ENCODE assay signal across 9 mouse cellular contexts in genomic region chr12:117842676-117843075, GRCm38 (mm10). TPM values are rescaled to one million over a fixed set of nuclear protein-coding genes. Genes with fewer than 3 reads are reported as not detected.
DNase-seq lines count a peak whose midpoint lies in the region; ATAC-seq and TF ChIP-seq lines count a peak whose summit lies in the region.
"Had no signal": no experiment of that assay in that cellular context is flagged by ENCODE, and none has a peak within 500 bp of the region (broad histone marks: within the 10 kb centered on the region; RNA-seq: fewer than 3 reads in every experiment).

No protein-coding gene starts in this region.

- TF ChIP-seq CTCF in bone marrow, adult 2 months (IDR thresholded peaks at IDR 0.05; ENCODE audit: control insufficient read depth, insufficient read depth, low read length): no peak

- no peak for TF ChIP-seq POLR2A in bone marrow, adult 2 months (IDR thresholded peaks at IDR 0.05; ENCODE audit: borderline replicate concordance, control insufficient read depth, low read depth, low read length)

- 77% methylated on average over 1 of the region's 1 CpGs for WGBS in intestine, embryonic 14.5 days
- 91% methylated on average over 1 of the region's 1 CpGs for WGBS in intestine, embryonic 15.5 days
- 36% methylated on average over 1 of the region's 1 CpGs for WGBS in bone marrow, adult 2 months
- whole genome bisulfite sequencing in liver, embryonic 15.5 days (ENCODE audit: insufficient replicate concordance): 65% methylated on average over 1 of the region's 1 CpGs

- no peak overlapping the region for H3K9ac ChIP-seq in intestine, embryonic 14.5 days (ENCODE audit: low read length)
- no peak overlapping the region for H3K9ac ChIP-seq in intestine, embryonic 15.5 days
- H3K9ac ChIP-seq in liver, embryonic 15.5 days: no peak overlapping the region

- peak overlapping the region; percentile 77 for H3K4me2 ChIP-seq in intestine, embryonic 14.5 days (ENCODE audit: low read length)
- H3K4me2 ChIP-seq in intestine, embryonic 15.5 days (replicated peaks): no peak overlapping the region
- H3K4me2 ChIP-seq in liver, embryonic 15.5 days: peak overlapping the region; percentile 90

- no peak for DNase-seq in intestine, embryonic 14.5 days (ENCODE audit: low spot score)
- DNase-seq in A20 (ENCODE audit: low read depth, low spot score) (peak; percentile 38), adipocyte (ENCODE audit: low spot score) (no peak)

- no peak for ATAC-seq in intestine, embryonic 14.5 days (replicated peaks; ENCODE audit: low FRiP score, low TSS enrichment, low read depth)
- no peak for ATAC-seq in intestine, embryonic 15.5 days
- no peak for ATAC-seq in liver, embryonic 15.5 days (ENCODE audit: insufficient read depth)
- ATAC-seq in megakaryocyte, adult 5-6 weeks (ENCODE audit: poor library complexity, severe bottlenecking): no peak

- H3K27me3 ChIP-seq in intestine, embryonic 14.5 days (replicated peaks; ENCODE audit: control insufficient read depth, insufficient read depth, low read length): no peaks in the 10 kb centered on the region
- H3K27me3 ChIP-seq in intestine, embryonic 15.5 days (replicated peaks): no peaks in the 10 kb centered on the region
- no peaks in the 10 kb centered on the region for H3K27me3 ChIP-seq in liver, embryonic 15.5 days

- peak overlapping the region; percentile 67; the same call in 1 of the 2 replicates for H3K4me3 ChIP-seq in intestine, embryonic 14.5 days (ENCODE audit: low read depth, low read length)
- H3K4me3 ChIP-seq in intestine, embryonic 15.5 days (replicated peaks): no peak overlapping the region
- peak overlapping the region; percentile 6 for H3K4me3 ChIP-seq in bone marrow, adult 2 months (replicated peaks; ENCODE audit: control insufficient read depth, low read depth, low read length)
- H3K4me3 ChIP-seq in liver, embryonic 15.5 days (replicated peaks): no peak overlapping the region

- H3K9me3 ChIP-seq in intestine, embryonic 14.5 days (ENCODE audit: control insufficient read depth, low read length): no peaks in the 10 kb centered on the region
- H3K9me3 ChIP-seq in intestine, embryonic 15.5 days: no peaks in the 10 kb centered on the region
- H3K9me3 ChIP-seq in liver, embryonic 15.5 days (replicated peaks): no peaks in the 10 kb centered on the region
- H3K9me3 ChIP-seq: midbrain, embryonic 12.5 days had no signal

- H3K27ac ChIP-seq in intestine, embryonic 14.5 days (ENCODE audit: low read depth): no peak overlapping the region
- no peak overlapping the region for H3K27ac ChIP-seq in intestine, embryonic 15.5 days
- no peak overlapping the region for H3K27ac ChIP-seq in bone marrow, adult 2 months (ENCODE audit: control insufficient read depth, insufficient read depth, low read depth, low read length, poor library complexity)
- no peak overlapping the region for H3K27ac ChIP-seq in liver, embryonic 15.5 days (replicated peaks)
- H3K27ac ChIP-seq: heart, adult 2 months had no signal

- H3K36me3 ChIP-seq in intestine, embryonic 14.5 days (ENCODE audit: control insufficient read depth, insufficient read depth, low read length): no peaks in the 10 kb centered on the region
- no peaks in the 10 kb centered on the region for H3K36me3 ChIP-seq in intestine, embryonic 15.5 days
- H3K36me3 ChIP-seq in liver, embryonic 15.5 days (replicated peaks): no peaks in the 10 kb centered on the region
- H3K36me3 ChIP-seq: midbrain, embryonic 12.5 days had no signal

- H3K4me1 ChIP-seq in intestine, embryonic 14.5 days (replicated peaks; ENCODE audit: control insufficient read depth, insufficient read depth, low read length): no peaks in the 10 kb centered on the region
- peaks cover 3% of the 10 kb centered on the region; the same call in 1 of the 2 replicates for H3K4me1 ChIP-seq in intestine, embryonic 15.5 days (replicated peaks)
- peaks cover 2% of the 10 kb centered on the region; the same call in 1 of the 2 replicates for H3K4me1 ChIP-seq in bone marrow, adult 2 months (ENCODE audit: control insufficient read depth, insufficient read depth, low read length)
- peaks cover 23% of the 10 kb centered on the region for H3K4me1 ChIP-seq in liver, embryonic 15.5 days (replicated peaks)

RNA-seq across cellular contexts. Expression of gene Cdca7l, which starts 38.6 kb away (rescaled TPM):
- 55.7 and 59.0 TPM in 2 replicates for polyA plus RNA-seq in intestine, embryonic 14.5 days (2014; fragmentation: Nextera tagmentation; extraction: Ambion mirVana)
- polyA plus RNA-seq in intestine, embryonic 15.5 days (2015; fragmentation: Nextera tagmentation; extraction: Ambion mirVana): 41.2 and 42.4 TPM in 2 replicates
- polyA plus RNA-seq in bone marrow, adult 2 months (2011; ENCODE audit: insufficient read depth, insufficient read length, low replicate concordance, missing spikeins): 9.5 and 9.8 TPM in 2 replicates
- polyA plus RNA-seq in liver, embryonic 15.5 days (2015; fragmentation: Nextera tagmentation; extraction: Ambion mirVana): 14.8 and 15.6 TPM in 2 replicates
- total RNA-seq in megakaryocyte, adult 5-6 weeks (2015): 17.7 and 22.1 TPM in 2 replicates
- 41.9 and 50.9 TPM in 2 replicates for total RNA-seq in megakaryocyte, adult 5-6 weeks (2017)

Comparison
In these comparisons a context has a peak if more than half of its experiments do, and no peak if none do; other contexts are left out.
1. H3K4me3 ChIP-seq: peak in intestine, embryonic 14.5 days (single experiment) and bone marrow, adult 2 months (single experiment); none in intestine, embryonic 15.5 days (single experiment) and liver, embryonic 15.5 days (single experiment).